In genomic region chr9:97017811-97018641, GRCm38 (mm10) we compare ENCODE assay signal across 8 mouse cellular contexts. TPM values are rescaled to one million over a fixed set of nuclear protein-coding genes. Genes with fewer than 3 reads are reported as not detected.
DNase-seq lines count a peak whose midpoint lies in the region; ATAC-seq lines count a peak whose summit lies in the region.

No protein-coding gene starts in this region.

- peak overlapping the region; percentile 94 for H3K4me2 ChIP-seq in intestine, embryonic 16.5 days (ENCODE audit: low read depth, low read length)
- peak overlapping the region; percentile 85 for H3K4me2 ChIP-seq in limb, embryonic 11.5 days (ENCODE audit: low read depth, severe bottlenecking)
- peak overlapping the region; percentile 78 for H3K4me2 ChIP-seq in midbrain, embryonic 13.5 days (replicated peaks)
- peak overlapping the region; percentile 97 for H3K4me2 ChIP-seq in stomach, embryonic 16.5 days (ENCODE audit: low read depth, low read length)

- peak overlapping the region; percentile 90 for H3K9ac ChIP-seq in intestine, embryonic 16.5 days (ENCODE audit: low read depth, low read length)
- peak overlapping the region; percentile 80 for H3K9ac ChIP-seq in limb, embryonic 11.5 days (ENCODE audit: low read length)
- peak overlapping the region; percentile 96 for H3K9ac ChIP-seq in midbrain, embryonic 13.5 days (replicated peaks)
- H3K9ac ChIP-seq in stomach, embryonic 16.5 days (ENCODE audit: low read length): peak overlapping the region; percentile 80

- H3K4me1 ChIP-seq in intestine, embryonic 16.5 days (ENCODE audit: control insufficient read depth, insufficient read depth, low read length): peaks cover 24% of the 10 kb centered on the region
- H3K4me1 ChIP-seq in limb, embryonic 11.5 days (ENCODE audit: control insufficient read depth, insufficient read depth, low read length): peaks cover 17% of the 10 kb centered on the region
- peaks cover 60% of the 10 kb centered on the region for H3K4me1 ChIP-seq in midbrain, embryonic 13.5 days (replicated peaks)
- H3K4me1 ChIP-seq in stomach, embryonic 16.5 days (ENCODE audit: control insufficient read depth, insufficient read depth, low read length): peaks cover 17% of the 10 kb centered on the region

- no peak for ATAC-seq in cerebellum, adult (ENCODE audit: insufficient number of reproducible peaks, low FRiP score, low TSS enrichment)
- ATAC-seq in intestine, embryonic 16.5 days: peak; percentile 62
- peak; percentile 77 for ATAC-seq in limb, embryonic 11.5 days (ENCODE audit: insufficient number of reproducible peaks, low FRiP score, low TSS enrichment, low read depth)
- ATAC-seq in midbrain, embryonic 13.5 days: peak; percentile 53
- peak; percentile 30 for ATAC-seq in stomach, embryonic 16.5 days (ENCODE audit: insufficient read depth, low FRiP score)

- WGBS in intestine, embryonic 16.5 days: under 1% methylated on average over 62 of the region's 62 CpGs
- WGBS in limb, embryonic 11.5 days: under 1% methylated on average over 62 of the region's 62 CpGs
- under 1% methylated on average over 62 of the region's 62 CpGs for WGBS in midbrain, embryonic 13.5 days
- WGBS in stomach, embryonic 16.5 days: under 1% methylated on average over 62 of the region's 62 CpGs

- H3K36me3 ChIP-seq in intestine, embryonic 16.5 days (ENCODE audit: control insufficient read depth, insufficient read depth, low read length): no peaks in the 10 kb centered on the region
- H3K36me3 ChIP-seq in limb, embryonic 11.5 days (ENCODE audit: control insufficient read depth, insufficient read depth, low read length): no peaks in the 10 kb centered on the region
- H3K36me3 ChIP-seq in midbrain, embryonic 13.5 days: no peaks in the 10 kb centered on the region
- no peaks in the 10 kb centered on the region for H3K36me3 ChIP-seq in stomach, embryonic 16.5 days (ENCODE audit: control insufficient read depth, insufficient read depth, low read length)

- peak overlapping the region; percentile 93 for H3K27ac ChIP-seq in intestine, embryonic 16.5 days (ENCODE audit: low read length)
- peak overlapping the region; percentile 86 for H3K27ac ChIP-seq in limb, embryonic 11.5 days (replicated peaks; ENCODE audit: low read depth, low read length)
- H3K27ac ChIP-seq in midbrain, embryonic 13.5 days: peak overlapping the region; percentile 99
- H3K27ac ChIP-seq in stomach, embryonic 16.5 days (ENCODE audit: low read length): peak overlapping the region; percentile 86

- H3K9me3 ChIP-seq in intestine, embryonic 16.5 days (ENCODE audit: control insufficient read depth, low read length): no peaks in the 10 kb centered on the region
- no peaks in the 10 kb centered on the region for H3K9me3 ChIP-seq in limb, embryonic 11.5 days (ENCODE audit: control insufficient read depth, low read length)
- no peaks in the 10 kb centered on the region for H3K9me3 ChIP-seq in midbrain, embryonic 13.5 days
- no peaks in the 10 kb centered on the region for H3K9me3 ChIP-seq in stomach, embryonic 16.5 days (replicated peaks; ENCODE audit: control insufficient read depth, low read length)

- H3K4me3 ChIP-seq in intestine, embryonic 16.5 days (ENCODE audit: low read length): peak overlapping the region; percentile 73
- H3K4me3 ChIP-seq in limb, embryonic 11.5 days (ENCODE audit: low read depth, low read length): peak overlapping the region; percentile 58
- peak overlapping the region; percentile 83 for H3K4me3 ChIP-seq in midbrain, embryonic 13.5 days (replicated peaks)
- peak overlapping the region; percentile 71 for H3K4me3 ChIP-seq in stomach, embryonic 16.5 days (replicated peaks; ENCODE audit: low read length)

- peak; percentile 16 for DNase-seq in cerebellum, adult 11 months
- DNase-seq in embryo, embryonic 9.5 days (ENCODE audit: extremely low spot score): peak; percentile 87
- DNase-seq in heart, adult 11 months: peak; percentile 94
- DNase-seq in limb, embryonic 11.5 days (ENCODE audit: low spot score): peak; percentile 89

- H3K27me3 ChIP-seq in intestine, embryonic 16.5 days (replicated peaks; ENCODE audit: control insufficient read depth, insufficient read depth, low read length): no peaks in the 10 kb centered on the region
- H3K27me3 ChIP-seq in limb, embryonic 11.5 days (ENCODE audit: control insufficient read depth, insufficient read depth, low read length): peaks cover 4% of the 10 kb centered on the region; the same call in 1 of the 2 replicates
- H3K27me3 ChIP-seq in midbrain, embryonic 13.5 days: no peaks in the 10 kb centered on the region
- H3K27me3 ChIP-seq in stomach, embryonic 16.5 days (ENCODE audit: control insufficient read depth, insufficient read depth, low read length): peaks cover 5% of the 10 kb centered on the region; the same call in 1 of the 2 replicates

RNA-seq across cellular contexts. Expression of gene Spsb4, which starts 0.6 kb away (rescaled TPM):
- polyA plus RNA-seq in intestine, embryonic 16.5 days (2015; fragmentation: Nextera tagmentation; extraction: Ambion mirVana): 28.7 and 34.0 TPM in 2 replicates
- 44.5 and 45.8 TPM in 2 replicates for polyA plus RNA-seq in limb, embryonic 11.5 days (2014; fragmentation: Nextera tagmentation; extraction: Ambion mirVana)
- 64.2 and 64.9 TPM in 2 replicates for polyA plus RNA-seq in midbrain, embryonic 13.5 days (2015; fragmentation: Nextera tagmentation; extraction: Ambion mirVana)
- 12.1 and 14.2 TPM in 2 replicates for polyA plus RNA-seq in stomach, embryonic 16.5 days (2015; fragmentation: Nextera tagmentation; extraction: Ambion mirVana)

Comparison
In these comparisons a context has a peak if more than half of its experiments do, and no peak if none do; other contexts are left out.
1. DNase-seq: peak in every context shown above with its lines; median percentile 94 in heart, adult 11 months; 89 in limb, embryonic 11.5 days; 87 in embryo, embryonic 9.5 days; 16 in cerebellum, adult 11 months.